Mouse (Mus musculus): ENCODE data around the gene 3110021N24Rik.
"Not testable (repeated sequence)": the region's sequence is repeated elsewhere in the genome, so short reads cannot be mapped to it uniquely, and the experiment has no call there.

3110021N24Rik gene

DNA sequence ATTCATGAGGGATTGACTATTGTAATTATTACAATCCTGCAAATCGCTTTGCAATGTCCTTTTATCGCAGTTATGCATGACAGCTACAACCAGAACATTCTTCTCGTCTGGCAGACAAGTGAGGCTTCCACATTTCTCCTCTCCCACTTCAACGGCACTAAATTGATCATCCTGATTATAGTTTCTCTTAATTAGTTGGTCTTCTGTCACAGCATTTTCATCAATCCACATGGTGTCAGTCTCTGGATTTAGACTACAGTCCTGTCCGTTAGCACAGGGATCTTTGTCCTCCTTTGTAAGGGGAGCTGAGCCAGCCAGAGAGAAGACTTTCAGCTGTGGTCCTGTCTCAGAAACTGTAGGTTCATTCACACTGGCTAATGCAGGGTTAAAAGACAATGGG lies at the start of gene 3110021N24Rik:
TSS of gene 3110021N24Rik (plus strand) at position 301 of the 400 bp plus-strand sequence.
- no peak for DNase-seq (ENCODE audit: low read depth, low spot score)

DNA sequence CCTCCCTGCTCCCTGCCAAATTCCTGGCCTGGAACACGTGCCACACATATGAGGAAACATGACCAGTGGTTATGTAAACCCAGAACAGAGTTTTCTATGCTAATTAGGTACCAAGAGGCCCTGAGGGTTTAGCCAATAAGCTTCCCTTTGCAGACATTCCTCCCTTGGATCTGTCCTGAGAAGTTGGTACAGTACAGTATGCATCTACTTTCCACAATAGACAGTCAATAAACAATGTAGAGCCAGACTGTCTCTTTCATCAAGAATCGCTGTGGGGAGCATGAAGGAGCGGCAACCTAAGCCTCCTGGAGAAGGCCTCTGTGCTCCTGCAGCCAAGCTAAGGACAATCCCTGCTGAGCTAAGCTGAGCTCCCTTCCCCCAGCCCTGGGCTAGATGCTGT lies 33.3 kb upstream of the 3110021N24Rik start:
- no peak for DNase-seq (ENCODE audit: low read depth, low spot score)

DNA sequence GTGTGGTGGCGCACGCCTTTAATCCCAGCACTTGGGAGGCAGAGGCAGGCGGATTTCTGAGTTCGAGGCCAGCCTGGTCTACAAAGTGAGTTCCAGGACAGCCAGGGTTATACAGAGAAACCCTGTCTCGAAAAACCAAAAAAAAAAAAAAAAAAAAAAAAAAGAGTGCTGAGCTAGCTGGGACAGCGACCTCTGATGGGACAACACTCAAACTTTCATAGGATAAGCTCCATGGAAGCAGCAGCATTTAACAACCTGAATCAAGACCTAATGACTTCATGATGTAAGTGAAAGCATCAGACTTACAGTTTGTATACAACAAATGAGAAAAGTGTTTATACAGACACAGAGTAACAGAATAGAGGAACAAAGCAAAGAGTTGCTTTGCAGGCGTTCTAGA lies 32.4 kb upstream of the 3110021N24Rik start:
- not testable (repeated sequence) for DNase-seq (ENCODE audit: low read depth, low spot score)

DNA sequence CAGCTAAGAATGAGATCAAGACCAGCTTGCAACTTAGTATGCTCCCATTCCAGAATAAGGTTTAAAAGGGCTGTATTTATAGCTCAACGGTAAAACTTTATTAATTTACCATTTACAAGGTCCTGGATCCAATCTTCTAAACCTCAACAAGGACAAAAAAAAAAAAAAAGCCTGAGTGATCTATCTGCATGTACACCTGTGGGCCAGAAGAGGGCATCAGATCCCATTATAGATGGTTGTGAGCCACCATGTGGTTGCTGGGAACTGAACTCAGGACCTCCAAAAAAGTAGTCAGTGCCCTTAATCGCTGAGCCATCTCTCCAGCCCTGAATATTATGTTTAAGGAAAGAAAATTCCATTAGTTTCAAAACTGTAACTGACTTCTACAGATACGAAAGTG lies 29.0 kb upstream of the 3110021N24Rik start:
- no peak for DNase-seq (ENCODE audit: low read depth, low spot score)

DNA sequence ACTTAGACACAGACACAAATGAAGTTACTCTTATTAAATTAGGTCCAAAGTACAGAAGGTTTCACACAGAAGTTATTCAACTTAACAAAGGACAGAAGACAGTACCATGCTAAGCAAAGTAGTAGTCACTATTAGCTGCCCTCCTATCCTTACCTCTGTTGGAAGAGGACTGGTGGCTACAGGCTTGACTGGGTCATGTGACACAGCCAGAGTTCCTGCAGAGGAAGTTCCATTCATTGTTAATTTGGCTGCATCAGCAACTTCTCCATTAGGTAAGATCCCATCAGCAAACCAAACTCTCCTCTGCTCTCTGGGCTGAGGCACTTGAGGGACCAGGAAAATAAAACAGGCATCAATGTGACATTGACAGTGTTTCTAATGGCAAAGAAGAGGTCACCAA lies 28.0 kb upstream of the 3110021N24Rik start:
- no peak for DNase-seq (ENCODE audit: low read depth, low spot score)

DNA sequence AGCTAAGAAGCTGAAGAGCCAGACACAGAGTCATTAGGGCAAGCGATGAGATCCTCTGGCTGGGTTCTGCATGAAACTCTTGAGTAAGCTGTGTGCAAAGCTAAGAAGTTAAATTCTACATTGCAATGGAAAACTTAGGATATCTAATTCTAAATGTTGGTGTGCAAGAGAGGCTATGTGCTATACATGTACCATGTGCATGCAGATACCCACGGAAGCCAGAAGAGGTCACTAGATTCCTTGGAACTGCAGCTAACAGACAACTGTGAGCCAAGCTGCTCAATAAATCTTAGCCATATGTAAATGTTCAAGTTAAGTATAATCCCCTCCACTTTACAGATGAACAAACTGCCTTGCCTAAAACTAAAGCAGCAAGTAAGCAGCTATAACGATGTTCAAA lies 22.5 kb upstream of the 3110021N24Rik start:
- DNase-seq (ENCODE audit: low read depth, low spot score): peak; percentile 18

DNA sequence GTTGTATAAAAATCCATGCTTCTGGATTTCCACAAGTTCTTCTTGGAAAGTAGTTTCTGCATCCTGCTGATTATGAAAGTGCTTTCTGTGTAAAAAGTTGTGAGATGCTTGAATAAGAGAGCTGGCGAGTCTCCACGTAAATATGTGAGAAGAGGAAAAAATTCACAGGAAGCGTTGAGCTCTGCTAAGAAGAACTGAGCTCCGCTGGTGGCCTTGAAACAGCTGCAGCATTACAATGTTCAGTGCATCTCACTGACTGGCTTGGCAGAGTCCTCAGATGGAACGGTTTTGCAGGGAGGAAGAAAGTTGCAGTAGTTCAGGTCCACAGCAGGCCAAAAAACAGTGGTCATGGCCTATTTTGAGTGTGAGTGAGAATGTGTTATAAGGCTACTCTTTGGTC lies 11.2 kb upstream of the 3110021N24Rik start:
- DNase-seq (ENCODE audit: low read depth, low spot score): no peak

DNA sequence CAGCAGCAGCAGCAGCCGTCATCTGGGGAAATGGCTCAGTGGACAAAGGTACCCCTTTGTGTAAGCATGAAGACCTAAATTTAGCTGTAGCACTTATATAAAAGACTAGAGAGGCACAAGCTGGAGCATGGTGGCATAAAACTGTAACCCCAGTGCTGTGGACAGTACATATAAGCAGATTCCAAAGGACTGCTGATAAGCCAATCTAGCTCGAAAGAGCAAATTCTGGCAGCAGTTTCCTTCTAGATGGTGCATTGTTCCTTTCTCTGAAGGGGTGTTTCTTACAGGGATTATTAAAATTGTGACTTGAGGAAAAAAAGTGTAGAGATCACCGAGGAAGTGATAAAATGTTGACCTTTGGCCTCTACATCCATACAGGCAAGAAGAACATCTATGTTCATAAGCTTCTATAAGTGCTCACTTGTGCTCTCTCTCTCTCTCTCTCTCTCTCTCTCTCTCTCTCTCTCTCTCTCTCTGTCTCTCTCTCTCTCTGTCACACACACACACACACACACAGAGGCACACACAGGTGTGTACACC lies 1.9 kb downstream of the 3110021N24Rik start:
- no peak for DNase-seq (ENCODE audit: low read depth, low spot score)

DNA sequence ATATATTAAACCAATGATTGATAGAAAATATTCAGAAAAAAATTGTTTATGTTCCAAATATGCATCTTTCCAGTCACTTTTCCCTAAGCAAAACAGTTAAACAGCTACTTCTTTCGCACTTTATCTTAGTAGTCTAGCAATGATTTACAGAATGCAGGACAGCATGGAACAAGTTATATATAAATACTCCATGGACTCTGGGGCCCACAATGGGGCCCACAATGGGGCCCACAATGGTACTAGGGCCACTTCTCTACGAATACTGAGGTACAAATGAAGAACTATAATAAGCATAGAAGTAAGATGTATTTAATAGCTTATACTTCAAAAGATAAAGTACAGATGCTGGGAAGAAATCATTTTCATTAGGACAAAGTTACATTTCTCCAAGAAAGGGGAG lies 4.7 kb downstream of the 3110021N24Rik start:
- no peak for DNase-seq (ENCODE audit: low read depth, low spot score)

DNA sequence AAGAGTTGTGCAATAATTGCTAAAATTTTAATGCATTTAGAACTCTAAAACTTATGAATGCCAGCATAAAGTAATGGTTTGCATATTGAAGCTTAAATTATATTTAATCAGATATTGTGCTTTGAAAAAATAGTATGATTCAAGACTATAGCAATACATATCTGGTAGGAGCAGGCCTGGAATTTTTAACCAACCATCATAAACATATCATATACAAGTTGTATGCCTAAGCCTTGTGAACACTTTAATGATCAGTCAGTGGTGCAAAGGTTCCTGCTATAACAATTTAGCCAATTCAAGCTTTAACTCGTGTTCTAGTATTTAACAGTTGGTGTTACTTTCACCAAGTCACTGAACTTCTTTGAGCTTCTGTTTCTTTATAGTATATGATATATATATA lies 11.0 kb downstream of the 3110021N24Rik start:
- DNase-seq (ENCODE audit: low read depth, low spot score): no peak

DNA sequence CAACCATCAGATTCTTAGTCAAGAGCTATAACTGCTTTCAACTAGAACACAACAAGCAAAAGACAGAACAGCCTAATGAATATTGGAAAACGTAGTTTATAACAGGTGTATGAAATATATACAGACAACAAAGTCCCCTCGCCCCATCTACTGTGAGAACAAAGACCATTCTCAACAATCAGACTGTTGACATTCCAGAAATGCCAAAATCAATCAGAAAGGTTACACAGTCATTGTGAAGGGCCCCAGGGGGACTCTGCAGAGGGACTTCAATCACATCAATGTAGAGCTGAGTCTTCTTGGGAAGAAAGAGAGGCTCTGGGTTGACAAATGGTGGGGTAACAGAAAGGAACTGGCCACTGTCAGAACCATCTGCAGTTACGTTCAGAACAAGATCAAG lies 12.1 kb downstream of the 3110021N24Rik start:
- DNase-seq (ENCODE audit: low read depth, low spot score): no peak

DNA sequence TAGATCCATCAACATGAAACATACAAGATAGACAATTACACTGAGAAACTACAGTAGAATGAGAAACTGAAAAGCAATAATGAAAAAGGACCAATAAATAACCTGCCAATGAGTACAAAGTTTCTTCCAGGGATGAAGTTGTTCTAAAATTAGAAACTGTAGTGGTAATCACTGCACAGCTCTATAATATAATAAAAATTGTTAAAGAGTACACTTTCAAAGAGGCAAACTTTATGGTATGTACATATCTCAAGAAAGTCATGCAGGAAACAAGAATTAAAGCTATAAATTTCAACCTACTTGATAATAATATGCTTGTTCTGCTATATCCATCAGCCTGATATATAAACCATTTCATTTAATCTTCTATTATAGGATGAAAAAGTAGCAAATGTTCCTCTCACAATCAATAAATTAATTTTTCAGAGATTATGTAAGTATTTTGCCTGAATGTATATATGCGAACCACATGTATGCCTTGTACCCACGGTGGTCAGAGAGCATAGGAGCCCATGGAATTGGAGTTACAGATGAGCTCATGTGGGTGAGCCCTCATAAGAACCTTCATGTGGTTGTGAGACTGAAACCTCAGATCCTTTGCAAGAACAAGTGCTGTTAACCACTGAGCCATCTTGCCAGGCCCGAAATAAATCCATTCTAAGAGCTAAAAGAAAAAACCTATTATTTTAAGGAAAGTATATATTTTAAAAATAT lies 26.9 kb downstream of the 3110021N24Rik start:
- no peak for DNase-seq (ENCODE audit: low read depth, low spot score)

DNA sequence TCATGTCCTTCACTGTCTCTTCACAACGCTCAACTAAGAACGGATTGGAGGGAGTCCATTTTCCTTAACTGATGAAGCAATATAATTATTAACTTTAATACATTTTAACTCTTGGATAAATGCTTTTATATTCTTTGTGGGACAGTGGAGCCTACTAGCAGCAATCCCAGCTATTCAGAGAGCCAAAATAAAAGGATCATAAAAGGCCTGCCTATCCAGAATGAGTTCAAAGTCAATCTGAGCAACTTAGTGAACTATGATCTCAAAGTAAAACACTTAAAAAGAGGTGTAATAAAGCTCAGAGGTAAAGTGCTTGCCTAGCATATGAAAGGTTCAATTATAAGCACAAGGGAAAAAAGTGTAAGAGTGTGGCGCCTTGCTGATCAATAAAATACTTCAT lies 40.1 kb downstream of the 3110021N24Rik start:
- no peak for DNase-seq (ENCODE audit: low read depth, low spot score)

DNA sequence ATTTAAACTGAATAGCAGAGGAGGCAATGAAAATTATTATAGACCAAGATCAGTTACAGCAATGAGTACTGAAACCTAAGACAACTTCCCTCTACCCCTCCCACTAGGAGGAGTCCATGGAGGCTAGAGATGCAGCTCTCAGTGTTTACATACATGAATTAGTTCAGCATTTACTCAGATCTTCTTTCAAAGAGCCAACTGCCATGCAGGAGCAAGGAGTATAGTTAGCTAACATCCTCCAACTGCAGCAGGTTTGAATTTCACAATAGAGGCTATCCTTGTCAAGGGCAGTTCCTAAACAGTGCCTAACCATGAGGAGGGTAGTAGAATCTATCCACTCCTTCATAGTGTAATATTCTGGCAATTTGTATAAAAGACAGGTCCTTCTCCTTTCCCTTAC lies 49.1 kb downstream of the 3110021N24Rik start:
- no peak for DNase-seq (ENCODE audit: low read depth, low spot score)

DNA sequence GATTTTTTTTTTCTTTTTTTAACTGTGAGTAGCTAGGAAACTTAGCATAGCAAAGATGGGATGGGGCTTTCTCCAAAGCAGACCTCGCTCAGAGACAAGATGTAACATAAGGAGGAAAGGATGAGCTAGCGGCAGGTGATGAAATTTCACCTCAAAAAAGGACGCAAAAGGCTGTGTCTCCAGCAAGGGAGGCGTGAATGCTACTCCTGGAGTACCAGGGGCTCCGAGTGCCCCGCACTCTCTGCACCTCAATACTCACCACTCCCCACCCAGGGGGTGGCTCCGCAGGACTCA lies 60.3 kb downstream of the 3110021N24Rik start:
- no peak for DNase-seq (ENCODE audit: low read depth, low spot score)

DNA sequence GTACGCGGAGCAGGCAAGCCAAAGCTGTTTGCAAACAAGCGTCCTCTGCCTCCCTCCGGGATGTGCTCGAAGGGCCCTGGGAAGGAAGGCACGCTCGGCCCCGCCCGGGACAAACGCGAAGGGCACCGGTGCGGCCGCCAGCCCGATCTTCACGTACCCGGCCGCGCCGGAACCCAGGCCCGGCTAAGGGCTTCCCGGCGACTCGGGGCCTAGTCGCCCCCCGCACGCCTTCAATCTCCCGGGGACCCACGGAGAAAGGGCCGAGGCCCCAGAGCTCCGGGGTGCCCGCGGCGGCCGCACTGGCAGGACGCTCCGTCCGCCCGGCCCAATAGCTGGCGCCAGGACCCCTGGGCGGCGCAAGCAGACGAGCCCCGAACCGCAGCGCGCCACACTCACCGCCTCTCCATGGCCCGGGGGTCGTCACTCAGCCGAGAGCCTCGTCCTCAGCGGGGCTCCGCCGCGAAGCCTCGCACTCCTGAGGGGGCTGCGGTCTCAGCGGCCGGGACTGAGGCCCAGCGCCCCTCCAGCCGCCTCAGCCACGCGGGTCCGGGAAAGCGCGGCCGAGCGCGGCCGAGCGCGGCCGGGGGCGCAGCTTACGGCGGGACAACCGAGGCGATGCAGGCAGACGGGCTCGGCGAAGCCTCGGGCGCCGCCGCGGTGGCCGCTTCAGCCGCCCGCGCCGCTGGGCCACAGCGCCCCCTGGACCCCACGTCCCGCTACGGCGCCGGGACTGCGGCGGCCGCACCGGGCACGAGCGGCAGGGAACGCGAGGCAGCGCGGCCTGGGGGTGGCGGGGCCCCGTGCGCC lies 60.8 kb downstream of the 3110021N24Rik start, which contains the start of gene Zfyve9:
TSS of gene Zfyve9 (minus strand) at position 742 of the 807 bp plus-strand sequence.
- DNase-seq (ENCODE audit: low read depth, low spot score): peak; percentile 69

DNA sequence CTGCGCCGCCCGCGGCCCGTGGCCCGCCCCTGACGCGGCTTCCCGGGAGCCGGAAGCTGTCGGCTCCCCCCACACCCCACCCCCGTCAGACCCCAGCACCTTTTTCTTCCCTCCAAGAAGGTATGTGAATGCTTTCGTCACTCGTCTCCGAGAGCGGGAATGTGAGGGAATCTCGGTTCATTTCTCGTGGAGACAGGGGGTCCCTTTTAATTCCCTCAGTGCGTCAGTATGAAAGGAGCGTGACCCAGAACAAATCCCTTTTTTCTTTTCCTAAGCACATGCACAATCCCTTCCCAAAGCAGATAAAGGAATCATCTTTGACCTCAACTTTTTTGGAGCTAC lies 61.4 kb downstream of the 3110021N24Rik start:
- peak; percentile 76 for DNase-seq (ENCODE audit: low read depth, low spot score)

DNA sequence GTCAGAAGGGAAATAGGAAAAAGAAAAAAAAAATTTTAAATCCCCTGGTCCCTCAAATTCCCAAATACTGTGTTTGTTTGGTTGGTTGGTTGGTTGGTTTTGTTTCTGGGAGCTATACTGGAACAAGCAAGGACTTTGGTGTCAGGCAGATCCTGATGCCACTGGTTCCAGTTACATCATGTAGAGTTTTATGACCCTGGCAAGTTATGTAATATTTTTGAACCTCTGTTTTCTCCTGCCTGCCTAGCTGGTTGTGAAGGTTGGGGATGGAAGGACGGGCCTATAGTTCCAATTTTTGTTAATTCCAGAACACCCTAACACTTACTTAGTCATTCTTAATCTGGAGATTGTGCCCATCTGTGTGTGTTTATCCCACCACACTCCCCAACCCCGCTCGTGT lies 62.1 kb downstream of the 3110021N24Rik start:
- DNase-seq (ENCODE audit: low read depth, low spot score): no peak

DNA sequence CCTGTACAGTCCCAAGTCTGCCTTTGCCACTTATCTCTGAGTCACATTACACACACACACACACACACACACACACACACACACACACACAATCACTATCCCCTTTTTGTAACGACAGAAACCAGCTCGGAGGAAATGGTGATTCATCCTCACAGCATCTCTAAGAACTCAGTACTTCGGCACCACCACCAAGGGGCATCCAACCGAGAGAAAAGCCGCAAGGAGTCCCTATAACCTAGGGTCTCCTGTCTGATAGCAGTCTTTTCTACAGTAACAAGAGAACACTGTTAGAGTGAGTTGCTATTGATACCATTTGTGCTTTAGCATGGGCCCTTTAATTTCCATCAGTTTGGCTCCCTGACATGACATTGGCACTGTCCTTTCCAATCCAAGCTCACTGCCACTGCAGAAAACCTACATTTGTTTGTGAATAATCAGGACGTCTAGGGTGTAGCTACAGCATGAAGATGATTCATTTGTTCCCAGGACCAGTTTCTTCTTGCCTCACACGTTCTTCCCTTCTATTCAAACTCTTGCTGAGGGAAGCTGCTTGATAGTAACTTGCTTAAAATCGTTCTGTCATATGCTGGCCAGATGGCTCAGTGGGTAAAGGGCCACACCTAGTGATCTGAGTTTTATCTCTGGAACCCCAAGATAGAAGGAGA lies 63.1 kb downstream of the 3110021N24Rik start:
- no peak for DNase-seq (ENCODE audit: low read depth, low spot score)

DNA sequence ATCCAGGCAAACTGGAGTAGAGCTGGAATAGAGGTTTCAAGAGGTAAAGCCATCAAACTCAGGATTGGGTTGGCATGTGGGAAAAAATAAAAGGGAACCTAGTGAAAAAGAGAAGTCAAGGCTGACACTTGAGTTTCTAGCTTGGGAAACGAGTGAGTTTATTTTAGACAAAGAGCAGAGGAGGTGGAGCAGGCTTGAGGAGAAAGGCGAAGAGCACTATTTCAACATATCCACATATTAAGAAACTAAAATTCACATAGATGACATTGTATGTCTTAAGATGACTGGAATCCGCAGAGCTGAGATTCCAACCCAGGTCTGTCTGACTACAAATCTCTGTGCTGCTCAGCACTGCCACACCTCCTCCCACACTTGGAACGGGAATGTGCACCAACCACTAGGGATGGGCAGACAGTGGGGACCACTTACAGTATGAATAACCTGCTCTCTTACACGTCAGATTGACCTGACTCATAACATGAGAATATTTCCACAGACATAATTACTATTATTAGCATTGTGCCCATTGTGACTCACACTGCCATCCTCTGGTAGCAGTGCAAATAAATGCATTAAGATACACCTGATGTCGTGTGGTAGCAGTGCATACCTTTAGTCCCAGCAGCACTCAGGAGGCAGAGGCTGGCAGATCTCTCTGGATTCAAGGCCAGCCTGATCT lies 69.9 kb downstream of the 3110021N24Rik start:
- no peak for DNase-seq (ENCODE audit: low read depth, low spot score)

DNA sequence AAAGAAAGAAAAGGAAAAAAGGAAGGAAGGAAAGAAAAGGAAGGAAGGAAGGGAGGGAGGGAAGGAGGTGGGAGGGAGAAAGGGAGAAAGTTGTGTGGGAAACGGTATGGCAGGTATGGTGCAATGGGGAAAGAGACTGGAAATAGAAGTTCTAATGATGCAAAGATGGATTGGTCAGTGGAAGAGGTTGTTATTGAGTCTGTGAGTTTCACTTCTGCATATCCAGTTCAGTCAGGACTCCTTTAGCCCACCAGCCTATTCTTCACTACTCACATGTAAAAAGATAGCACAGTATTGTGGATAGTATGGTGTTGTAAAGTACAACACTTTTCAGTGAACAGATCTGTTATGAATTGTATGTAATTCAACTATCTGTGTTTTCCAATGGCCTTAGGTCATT lies 71.1 kb downstream of the 3110021N24Rik start:
- DNase-seq (ENCODE audit: low read depth, low spot score): no peak

DNA sequence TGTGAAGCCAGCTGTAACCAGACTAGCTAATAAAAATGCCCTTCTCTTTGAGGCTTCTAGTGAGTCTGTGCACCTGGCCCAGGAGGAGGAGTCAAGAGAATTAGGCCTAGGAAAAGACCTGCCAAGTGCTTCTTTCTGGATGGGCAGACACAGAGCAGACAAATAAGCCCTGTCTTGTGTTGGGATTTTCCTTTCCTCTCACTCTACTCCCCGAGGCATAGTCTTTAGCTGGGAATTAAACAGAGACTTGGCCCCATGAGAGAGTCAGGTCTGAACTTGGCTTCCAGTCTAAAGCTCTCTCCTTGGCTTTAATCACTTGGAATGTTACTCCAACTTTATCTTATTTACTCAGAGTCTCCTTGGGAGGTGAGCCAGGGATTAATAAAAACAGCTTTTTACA lies 74.5 kb downstream of the 3110021N24Rik start:
- no peak for DNase-seq (ENCODE audit: low read depth, low spot score)

Data from forelimb bud, embryonic 11.5 days (tissue).